Mouse (Mus musculus): ENCODE measurements around the gene Dedd2. TPM values are rescaled to one million over a fixed set of nuclear protein-coding genes. Genes with fewer than 3 reads are reported as not detected.

Dedd2 gene
- total RNA-seq, 2 experiments from 2014 or later: 23.9 to 26.3 TPM

DNA sequence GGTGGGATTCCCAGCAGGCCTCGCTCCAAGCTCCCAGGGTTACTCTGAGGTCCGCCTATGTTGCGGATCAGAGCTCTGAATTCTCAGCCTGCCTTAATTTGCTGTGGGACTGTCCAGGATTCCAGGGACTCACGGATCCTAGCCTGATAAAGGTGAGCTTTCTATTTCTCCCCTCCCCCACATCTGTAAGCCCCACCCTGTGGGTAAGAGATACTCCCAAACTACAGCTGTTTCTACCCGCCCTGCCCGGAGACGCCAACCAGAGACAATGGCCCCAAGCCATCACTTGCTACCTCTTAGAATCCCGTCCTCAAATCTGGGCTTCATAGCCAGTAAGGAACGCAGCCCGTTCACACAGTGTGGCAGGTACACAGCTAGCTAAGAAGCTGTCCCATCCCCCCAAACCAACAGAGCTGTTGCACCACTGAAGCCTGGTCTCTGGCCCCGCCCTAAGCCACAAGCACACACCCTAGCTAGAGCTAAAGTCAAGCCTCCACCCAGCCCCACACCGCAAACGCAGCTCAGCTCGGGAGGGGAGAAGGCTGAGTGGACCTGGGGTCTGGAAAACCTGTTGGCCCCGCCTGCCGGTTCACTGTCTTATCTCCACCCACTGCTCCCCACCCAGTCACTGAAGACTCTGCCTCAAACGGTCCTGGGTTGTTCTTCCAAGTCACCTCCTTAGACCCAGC lies 64.8 kb downstream of the Dedd2 start:
- Histone ChIP-seq H3K4me3 (no peak overlapping the region), H3K27ac (no peak overlapping the region)
- TF ChIP-seq CTCF (IDR thresholded peaks at IDR 0.05): no peak
- no peak for DNase-seq (ENCODE audit: extremely low spot score in 1 of 2, low spot score in 2 of 2)
- intact Hi-C loops (cut with DNase I): no loop called here

DNA sequence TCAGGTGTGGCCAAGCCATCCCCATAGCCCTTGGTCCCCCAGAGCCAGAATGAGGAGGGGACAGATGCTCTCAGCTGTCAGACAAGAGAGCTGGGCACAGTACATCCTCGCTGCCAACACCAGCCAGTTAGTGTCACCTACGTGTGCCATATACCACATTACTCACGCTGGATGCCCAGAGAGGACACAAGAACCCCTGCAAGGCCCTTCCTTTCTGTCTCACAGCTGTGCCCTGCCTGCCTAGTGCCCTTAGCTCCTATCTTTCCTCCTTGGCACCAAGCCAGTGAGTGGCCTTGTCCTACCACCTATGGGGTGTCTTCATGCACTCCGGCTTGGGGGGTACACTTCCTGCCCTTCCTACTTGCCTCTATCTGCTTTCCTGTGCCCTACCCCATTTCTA lies 65.8 kb downstream of the Dedd2 start:
- no peak overlapping the region for H3K4me3 ChIP-seq
- TF ChIP-seq CTCF (IDR thresholded peaks at IDR 0.05): no peak
- intact Hi-C loops (cut with DNase I): no loop called here

DNA sequence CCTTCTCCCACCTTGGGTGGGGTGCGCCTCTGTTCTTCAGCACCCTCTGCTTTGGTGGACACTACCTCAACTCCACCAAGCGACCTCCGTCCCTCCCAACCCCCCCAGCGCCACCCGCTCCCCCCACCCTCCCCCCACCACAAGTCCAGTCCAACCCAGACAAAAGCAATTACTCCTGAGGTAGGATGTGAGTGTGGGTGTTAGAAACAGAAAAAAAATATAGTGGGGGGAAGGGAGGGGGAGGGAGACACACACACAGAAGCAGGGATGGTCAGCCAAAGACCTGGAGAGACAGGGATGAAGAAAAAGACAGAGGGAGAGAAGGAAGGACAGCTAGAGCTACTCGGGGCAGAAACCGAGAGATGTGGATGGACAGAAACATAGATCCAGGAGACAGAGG lies 66.6 kb downstream of the Dedd2 start:
- Histone ChIP-seq H3K27ac (no peak overlapping the region), H3K4me3 (no peak overlapping the region)
- DNase-seq (ENCODE audit: extremely low spot score in 1 of 2, low spot score in 2 of 2): no peak
- intact Hi-C loops (cut with DNase I): no loop called here
- no peak for TF ChIP-seq CTCF (IDR thresholded peaks at IDR 0.05)

More for the DNA sequence above, 65.8 kb downstream of the Dedd2 start:
- no peak overlapping the region for H3K27ac ChIP-seq
- no peak for DNase-seq (ENCODE audit: extremely low spot score in 1 of 2, low spot score in 2 of 2)

DNA sequence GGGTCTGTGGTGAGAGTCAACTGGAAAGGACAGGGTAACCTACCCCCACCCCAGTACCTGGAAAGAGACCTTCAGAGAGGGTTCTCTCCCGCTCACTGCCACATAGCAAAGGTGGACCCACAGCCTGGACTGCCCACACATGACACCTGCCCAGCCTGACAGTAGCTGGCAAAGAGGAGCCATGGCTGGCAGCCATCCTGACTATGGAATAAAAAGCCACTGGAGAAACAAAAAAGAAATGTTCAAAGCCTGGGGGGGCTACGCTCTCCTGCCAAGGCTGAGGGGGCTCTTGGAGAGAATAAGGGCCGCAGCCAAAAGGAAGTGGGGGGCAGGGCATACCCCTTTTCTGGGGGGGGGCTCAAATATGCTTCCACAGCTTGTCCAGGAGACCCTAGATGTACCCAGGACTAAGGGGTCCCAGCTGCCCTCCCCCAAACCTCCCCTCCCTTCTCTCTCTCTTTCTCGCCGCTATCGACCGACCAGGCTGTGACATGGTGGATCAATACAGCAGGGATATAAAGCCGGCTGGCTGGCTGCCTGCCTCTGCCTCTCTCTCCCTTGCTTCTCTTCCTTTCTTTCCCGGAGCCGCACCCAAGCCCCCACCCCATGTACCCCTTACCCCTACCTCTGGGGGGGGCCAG lies 68.4 kb downstream of the Dedd2 start:
- DNase-seq (ENCODE audit: extremely low spot score in 1 of 2, low spot score in 2 of 2): no peak
- TF ChIP-seq CTCF (IDR thresholded peaks at IDR 0.05): no peak
- intact Hi-C loops (cut with DNase I): no loop called here
- no peak overlapping the region for H3K27ac ChIP-seq
- no peak overlapping the region for H3K4me3 ChIP-seq

DNA sequence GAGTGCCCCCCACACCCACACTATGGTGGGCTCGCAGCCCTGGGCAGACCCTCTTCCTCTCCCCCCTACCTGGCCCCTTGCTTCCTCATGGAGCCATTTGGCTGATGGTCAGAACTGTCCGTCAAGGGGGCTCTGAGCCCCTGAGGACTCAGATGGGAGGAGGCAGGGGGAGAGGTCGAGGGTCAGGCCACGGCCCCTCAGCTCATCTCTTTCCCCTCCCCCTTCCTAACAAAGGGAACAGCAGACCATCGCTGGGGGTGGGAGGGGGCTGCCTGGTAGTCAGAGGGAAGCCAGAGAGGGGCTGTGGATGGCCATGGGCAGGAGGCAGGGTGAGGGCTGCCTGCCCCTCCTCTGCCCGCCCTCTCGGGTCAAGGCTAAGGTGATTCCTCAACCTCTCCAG lies 69.4 kb downstream of the Dedd2 start:
- H3K4me3 ChIP-seq: no peak overlapping the region
- intact Hi-C loops (cut with DNase I): no loop called here
- TF ChIP-seq CTCF (IDR thresholded peaks at IDR 0.05): no peak
- H3K27ac ChIP-seq: no peak overlapping the region
- no peak for DNase-seq (ENCODE audit: extremely low spot score in 1 of 2, low spot score in 2 of 2)

DNA sequence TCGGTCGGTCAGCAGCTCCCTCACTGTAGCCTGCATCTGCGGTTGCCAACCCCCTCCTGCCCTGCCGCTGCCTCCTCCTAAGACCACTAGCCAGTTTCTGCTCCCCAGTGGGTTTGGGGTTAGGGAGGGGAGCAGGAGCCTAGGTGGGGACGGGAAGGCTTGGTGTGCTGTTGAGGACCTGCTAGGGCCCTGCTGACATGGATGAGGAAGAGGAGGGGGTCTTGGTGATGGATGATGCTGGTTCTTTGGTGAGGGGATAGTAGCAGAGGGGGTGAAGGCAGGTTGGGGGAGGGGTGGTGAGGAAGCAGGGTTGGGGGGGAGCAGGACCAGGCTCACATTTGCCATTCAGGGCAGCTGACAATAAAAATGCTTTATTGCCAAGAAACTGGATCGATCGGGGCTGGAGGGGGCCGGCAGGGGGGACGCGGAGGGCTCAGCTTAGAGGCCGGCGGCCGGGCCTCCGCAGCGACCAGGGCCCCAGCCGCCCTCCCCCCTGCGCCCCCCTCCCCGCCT lies 70.2 kb downstream of the Dedd2 start:
- Histone ChIP-seq H3K27ac (no peak overlapping the region), H3K4me3 (no peak overlapping the region)
- TF ChIP-seq CTCF (IDR thresholded peaks at IDR 0.05): no peak
- intact Hi-C loops (cut with DNase I): no loop called here
- DNase-seq (ENCODE audit: extremely low spot score in 1 of 2, low spot score in 2 of 2): no peak

Small RNA genes within 50 kb of the gene (microRNA-seq; reads per million reads assigned to microRNA genes)
- 0 reads per million in 2 experiments for gene Mir7048

Other genes with a start within 250 kb of the Dedd2 start
- gene Rabac1, start 247.9 kb downstream of the Dedd2 start, total RNA-seq (2021): 100 to 1,000 TPM; 287 TPM
- gene Atp1a3, start 214.7 kb downstream of the Dedd2 start, total RNA-seq (2021): 1,000 to 10,000 TPM; 1,970 to 2,141 TPM
- gene Grik5, start 148.3 kb downstream of the Dedd2 start, total RNA-seq (2021): 100 to 1,000 TPM; 207 to 218 TPM
- 10 to 100 TPM; 37.1 to 37.7 TPM for gene Zfp574, start 148.0 kb downstream of the Dedd2 start, total RNA-seq (2021)
- 10 to 100 TPM; 12.5 to 14.0 TPM for gene Pou2f2, start 40.9 kb downstream of the Dedd2 start, total RNA-seq (2021)
- gene Zfp526, start 810 bp upstream of the Dedd2 start, total RNA-seq (2021): 10 to 100 TPM; 10.6 to 11.2 TPM
- 100 to 1,000 TPM; 215 to 220 TPM for gene Gsk3a, start 17.2 kb upstream of the Dedd2 start, total RNA-seq (2021)
- gene Erf, start 30.1 kb upstream of the Dedd2 start, total RNA-seq (2021): 10 to 100 TPM; 61.5 to 68.2 TPM
- gene Cic, start 47.1 kb upstream of the Dedd2 start, total RNA-seq (2021): 100 to 1,000 TPM; 215 to 228 TPM
- gene Pafah1b3, start 77.4 kb upstream of the Dedd2 start, total RNA-seq (2021): 10 to 100 TPM; 27.9 to 34.2 TPM
- gene Prr19, start 80.8 kb upstream of the Dedd2 start, total RNA-seq (2021): under 1 TPM in 1 of 2 experiments, not detected in 1; 0.27 TPM
- gene Tmem145, start 85.5 kb upstream of the Dedd2 start, total RNA-seq (2021): 10 to 100 TPM; 51.8 to 59.3 TPM
- 100 to 1,000 TPM; 110 to 115 TPM for gene Megf8, start 96.5 kb upstream of the Dedd2 start, total RNA-seq (2021)
- not detected for gene Cnfn, start 149.1 kb upstream of the Dedd2 start, total RNA-seq (2021)
- gene Lipe, start 178.1 kb upstream of the Dedd2 start, total RNA-seq (2021): 1 to 10 TPM; 7.5 to 7.8 TPM
- not detected for gene Cxcl17, start 192.3 kb upstream of the Dedd2 start, total RNA-seq (2021)

All from left cerebral cortex, adult 2 months (tissue).